In genomic region chrX:169881253-169882219, GRCm38 (mm10) we compare ENCODE assay signal across 8 mouse cellular contexts.
A peak's percentile ranks its signal among the peaks of the same experiment; 100 is the strongest.
DNase-seq lines count a peak whose midpoint lies in the region; ATAC-seq and TF ChIP-seq lines count a peak whose summit lies in the region.

No protein-coding gene starts in this region.

- WGBS in lung, embryonic 15.5 days, result 53% methylated on average over 10 of the region's 10 CpGs
- 27% methylated on average over 10 of the region's 10 CpGs for WGBS in hindbrain, embryonic 16.5 days
- WGBS in neural tube, embryonic 13.5 days, result 36% methylated on average over 10 of the region's 10 CpGs

- H3K4me3 ChIP-seq in lung, embryonic 15.5 days, result peak overlapping the region; percentile 53
- peak overlapping the region; percentile 97 for H3K4me3 ChIP-seq in embryonic fibroblast, embryonic 13.5 days (ENCODE audit: insufficient read depth, low read length)
- peak overlapping the region; percentile 43 for H3K4me3 ChIP-seq in hindbrain, embryonic 16.5 days (ENCODE audit: low read length)
- H3K4me3 ChIP-seq in neural tube, embryonic 13.5 days, result peak overlapping the region; percentile 52
- no peak overlapping the region for H3K4me3 ChIP-seq in left cerebral cortex, adult 2 months

- peak overlapping the region; percentile 33 for H3K27ac ChIP-seq in lung, embryonic 15.5 days
- H3K27ac ChIP-seq in embryonic fibroblast, embryonic 13.5 days (ENCODE audit: insufficient read depth, low read length), result peak overlapping the region; percentile 96
- no peak overlapping the region for H3K27ac ChIP-seq in hindbrain, embryonic 16.5 days (ENCODE audit: low read depth, low read length)
- H3K27ac ChIP-seq in neural tube, embryonic 13.5 days (replicated peaks), result no peak overlapping the region
- no peak overlapping the region for H3K27ac ChIP-seq in left cerebral cortex, adult 2 months

- no peaks in the 10 kb centered on the region for H3K36me3 ChIP-seq in lung, embryonic 15.5 days
- no peaks in the 10 kb centered on the region for H3K36me3 ChIP-seq in hindbrain, embryonic 16.5 days (ENCODE audit: control insufficient read depth, insufficient read depth, low read length)
- no peaks in the 10 kb centered on the region for H3K36me3 ChIP-seq in neural tube, embryonic 13.5 days

- no peak for DNase-seq in lung, postnatal 10 days
- no peak for DNase-seq in spleen, postnatal 36 days (ENCODE audit: low spot score in 2 of 2)
- no peak for DNase-seq in cerebellum, adult 11 months
- DNase-seq in left cerebral cortex, adult 2 months (ENCODE audit: extremely low spot score in 1 of 2, low spot score in 2 of 2), result no peak

- H3K27me3 ChIP-seq in lung, embryonic 15.5 days, result peaks cover 13% of the 10 kb centered on the region; the same call in 1 of the 2 replicates
- H3K27me3 ChIP-seq in hindbrain, embryonic 16.5 days (replicated peaks; ENCODE audit: control insufficient read depth, insufficient read depth, low read length), result peaks cover 2% of the 10 kb centered on the region; the same call in 1 of the 2 replicates
- H3K27me3 ChIP-seq in neural tube, embryonic 13.5 days, result peaks cover 72% of the 10 kb centered on the region

- intact Hi-C loops in left cerebral cortex, adult 2 months (cut with DNase I), result loop anchor here (5.0 kb wide), 2 partner anchors 54 to 84 kb away; no protein-coding TSS in a partner anchor

- H3K4me1 ChIP-seq in lung, embryonic 15.5 days, result 0 out of 2 replicates have a peak, but pooled peaks cover 11% of the 10 kb centered on the region
- H3K4me1 ChIP-seq in embryonic fibroblast, embryonic 13.5 days (ENCODE audit: control insufficient read depth, insufficient read depth, low read length), result no peaks in the 10 kb centered on the region; the same call in 1 of the 2 replicates
- H3K4me1 ChIP-seq in hindbrain, embryonic 16.5 days (ENCODE audit: control insufficient read depth, insufficient read depth, low read depth, low read length), result no peaks in the 10 kb centered on the region; the same call in 1 of the 2 replicates
- peaks cover 16% of the 10 kb centered on the region; the same call in 1 of the 2 replicates for H3K4me1 ChIP-seq in neural tube, embryonic 13.5 days (replicated peaks)

- H3K9me3 ChIP-seq in lung, embryonic 15.5 days, result no peaks in the 10 kb centered on the region
- no peaks in the 10 kb centered on the region for H3K9me3 ChIP-seq in hindbrain, embryonic 16.5 days (ENCODE audit: control insufficient read depth, low read length)
- no peaks in the 10 kb centered on the region for H3K9me3 ChIP-seq in neural tube, embryonic 13.5 days

- peak overlapping the region; percentile 65 for H3K4me2 ChIP-seq in lung, embryonic 15.5 days
- H3K4me2 ChIP-seq in hindbrain, embryonic 16.5 days (ENCODE audit: low read length), result peak overlapping the region; percentile 57
- peak overlapping the region; percentile 63 for H3K4me2 ChIP-seq in neural tube, embryonic 13.5 days

- H3K9ac ChIP-seq in lung, embryonic 15.5 days, result no peak overlapping the region
- no peak overlapping the region for H3K9ac ChIP-seq in hindbrain, embryonic 16.5 days (ENCODE audit: low read depth, low read length)
- H3K9ac ChIP-seq in neural tube, embryonic 13.5 days, result peak overlapping the region; percentile 52; the same call in 1 of the 2 replicates

- TF ChIP-seq CTCF in embryonic fibroblast, embryonic 13.5 days (IDR thresholded peaks at IDR 0.05; ENCODE audit: borderline replicate concordance, insufficient read depth, low read length), result no peak
- TF ChIP-seq CTCF in left cerebral cortex, adult 2 months (IDR thresholded peaks at IDR 0.05), result no peak

- ATAC-seq in lung, embryonic 15.5 days (ENCODE audit: borderline replicate concordance, extremely low read depth, low FRiP score, low TSS enrichment), result no peak
- no peak for ATAC-seq in hindbrain, embryonic 16.5 days
- no peak for ATAC-seq in neural tube, embryonic 13.5 days (ENCODE audit: low read depth)

- no peak; the same call in 1 of the 2 replicates for TF ChIP-seq POLR2A in embryonic fibroblast, embryonic 13.5 days (IDR thresholded peaks at IDR 0.05; ENCODE audit: low read depth, low read length)

Comparison
In these comparisons a context has a peak if more than half of its experiments do, and no peak if none do; other contexts are left out.
1. H3K27ac ChIP-seq: peak in lung, embryonic 15.5 days (single experiment) and embryonic fibroblast, embryonic 13.5 days (single experiment); none in hindbrain, embryonic 16.5 days (single experiment), neural tube, embryonic 13.5 days (single experiment) and left cerebral cortex, adult 2 months (single experiment).
2. Peak in every context shown above with its lines, with median percentiles within 50 percentile points of each other: H3K4me2 ChIP-seq.